Mouse (Mus musculus) kidney, adult 2 months (tissue): ENCODE measurements around the gene Frem1. TPM values are rescaled to one million over a fixed set of nuclear protein-coding genes. Genes with fewer than 3 reads are reported as not detected.

Experiments
- DNase-seq: peaks from one replicate; pipeline ENCODE4 v3.0.0; 2021
- H3K27ac ChIP-seq: fragments of 200-500 bp; 2 replicates; pipeline ENCODE4 v1.5.1; 2012; ENCODE audit warnings: low read depth, low read length, control low read depth, inconsistent platforms; ENCODE audit not compliant: insufficient read depth
- H3K27me3 ChIP-seq: fragments of 200-500 bp; replicated peaks from 2 replicates; pipeline ENCODE4 v1.6.1; 2012; ENCODE audit warnings: mild to moderate bottlenecking, moderate library complexity, low read length, inconsistent platforms; ENCODE audit not compliant: control insufficient read depth, insufficient read depth
- H3K36me3 ChIP-seq: fragments of 200-500 bp; 2 replicates; pipeline ENCODE4 v1.6.1; 2012; ENCODE audit warnings: mild to moderate bottlenecking, moderate library complexity, low read length, inconsistent platforms; ENCODE audit not compliant: control insufficient read depth, insufficient read depth
- H3K4me1 ChIP-seq: fragments of 200-500 bp; 2 replicates; pipeline ENCODE4 v1.6.1; 2011; ENCODE audit warnings: low read length; ENCODE audit not compliant: control insufficient read depth, insufficient read depth
- H3K4me3 ChIP-seq: fragments of 200-500 bp; 2 replicates; pipeline ENCODE4 v1.5.1; 2011; ENCODE audit warnings: mild to moderate bottlenecking, low read depth, low read length, control low read depth; ENCODE audit not compliant: insufficient read depth
- CTCF ChIP-seq: fragments of 200-500 bp; conservative IDR thresholded peaks from 2 replicates; pipeline ENCODE4 v1.5.1; 2011; ENCODE audit warnings: low read depth, mild to moderate bottlenecking, control low read depth, low read length, moderate library complexity, mixed read lengths; ENCODE audit not compliant: insufficient read depth, insufficient read length
- POLR2A ChIP-seq: fragments of 200-500 bp; IDR thresholded peaks from one replicate; pipeline ENCODE4 v1.6.1; 2011; ENCODE audit warnings: low read depth, low read length, control low read depth
- whole genome bisulfite sequencing: fragments of 180-500 bp; shearing (Covaris S2); methylation state at CpG from one replicate; pipeline ENCODE4 v1.1.7; 2018; 5-methylcytosine and 5-hydroxymethylcytosine counted together
- polyA plus RNA-seq: library from polyadenylated mRNA; depleted of rRNA; stranded (reverse); fragments of >200 nt; gene quantifications from 2 replicates; pipeline ENCODE4 v1.2.3, GENCODE M21; 2012; rRNA removed

The Frem1 gene
- polyA plus RNA-seq, 1 experiment, result 4.6 TPM

DNA sequence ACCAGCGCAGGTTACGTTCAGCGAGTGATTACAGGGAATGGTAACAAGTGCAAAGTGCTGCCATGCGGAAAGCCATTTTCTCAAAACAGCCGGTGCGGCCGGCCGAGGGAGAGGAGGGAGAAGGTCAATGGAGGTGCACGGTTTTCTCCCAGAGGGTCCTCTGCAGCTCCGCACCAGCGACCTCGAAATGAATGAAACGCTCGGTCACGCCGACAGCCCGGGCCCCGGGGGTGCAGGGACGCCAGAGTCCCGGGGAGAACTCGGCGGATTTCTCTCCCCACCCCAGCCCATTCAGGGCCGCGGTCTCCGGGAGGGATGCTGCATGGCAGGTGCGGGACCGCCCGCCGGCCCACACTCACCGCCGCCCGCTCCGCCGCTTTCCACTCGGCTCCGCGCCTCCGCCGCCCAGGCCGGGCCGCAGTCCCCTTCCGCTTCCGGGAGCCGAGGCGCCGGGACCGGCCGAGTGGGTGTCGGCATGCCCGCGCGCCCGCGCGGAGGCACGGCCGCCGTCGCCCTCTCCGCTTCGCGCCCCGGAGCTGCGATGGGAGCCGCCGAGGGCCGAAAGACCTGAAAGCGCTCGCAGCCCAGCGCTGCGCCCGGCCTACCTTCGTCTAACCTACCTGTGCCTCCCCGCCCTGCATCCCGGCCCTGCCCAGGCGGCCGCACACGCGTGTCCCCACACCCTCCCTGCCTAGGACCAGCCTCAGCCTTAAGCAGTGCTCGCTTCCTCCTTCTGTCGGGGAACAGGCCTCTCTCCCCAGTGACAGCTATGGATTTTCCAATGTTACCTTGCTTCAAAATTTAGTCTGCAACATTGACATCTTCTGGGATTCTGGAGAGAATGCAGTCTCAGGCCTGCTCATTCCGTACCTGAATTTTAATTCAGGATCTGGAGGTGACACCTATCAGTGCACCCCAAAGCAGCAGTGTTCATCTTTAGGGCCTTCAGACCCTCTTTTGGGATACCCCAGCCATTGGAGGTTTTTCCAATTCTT is 192.7 kb downstream of the Frem1 start, which contains the start of gene Zdhhc21:
Gene Zdhhc21 (minus strand): TSS at position 828 of the 995 bp plus-strand sequence.
- TF ChIP-seq POLR2A (no peak), CTCF (no peak)
- Histone ChIP-seq H3K4me1 (peaks cover 3% of the 10 kb centered on the region; the same call in 1 of the 2 replicates), H3K27me3 (no peaks in the 10 kb centered on the region; the same call in 1 of the 2 replicates), H3K4me3 (peak within 1 kb of the TSS; percentile 70), H3K36me3 (no peaks in the 10 kb centered on the region), H3K27ac (peak within 1 kb of the TSS; percentile 37)
- peak; percentile 88 for DNase-seq
- WGBS, result 1% methylated on average over 81 of the region's 82 CpGs

DNA sequence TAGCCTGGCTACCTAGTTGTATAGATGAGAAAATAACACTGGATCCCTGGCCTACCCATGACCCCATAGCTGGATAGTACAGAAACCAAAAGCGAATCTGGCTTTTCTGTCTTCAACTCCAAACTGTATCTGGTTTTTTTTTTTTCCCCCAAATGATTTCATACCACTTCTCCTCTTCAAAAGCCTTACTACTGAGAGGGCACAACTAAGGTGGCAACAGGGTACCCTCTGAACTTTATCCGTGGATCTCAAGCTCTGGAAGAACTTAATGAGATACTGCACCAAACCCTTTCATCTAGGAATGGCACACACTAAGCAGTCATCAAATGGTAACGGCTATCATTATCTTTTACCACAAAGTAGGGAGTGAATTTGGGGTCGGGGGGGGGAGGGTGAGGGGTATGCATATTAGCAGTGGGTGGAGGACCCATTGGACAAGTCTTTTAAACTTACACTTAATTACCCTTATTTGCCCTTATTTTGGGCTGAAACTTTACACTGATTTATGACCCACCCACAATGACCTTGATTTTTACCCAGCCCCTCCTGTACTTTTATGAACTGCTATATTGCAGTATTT is 193.6 kb downstream of the Frem1 start:
- Histone ChIP-seq H3K4me3 (peak overlapping the region; percentile 70), H3K4me1 (peaks cover 3% of the 10 kb centered on the region; the same call in 1 of the 2 replicates), H3K27ac (no peak overlapping the region), H3K27me3 (no peaks in the 10 kb centered on the region), H3K36me3 (no peaks in the 10 kb centered on the region)
- WGBS, result 26% methylated on average over 4 of the region's 4 CpGs
- DNase-seq, result no peak
- no peak for TF ChIP-seq POLR2A
- TF ChIP-seq CTCF, result no peak

DNA sequence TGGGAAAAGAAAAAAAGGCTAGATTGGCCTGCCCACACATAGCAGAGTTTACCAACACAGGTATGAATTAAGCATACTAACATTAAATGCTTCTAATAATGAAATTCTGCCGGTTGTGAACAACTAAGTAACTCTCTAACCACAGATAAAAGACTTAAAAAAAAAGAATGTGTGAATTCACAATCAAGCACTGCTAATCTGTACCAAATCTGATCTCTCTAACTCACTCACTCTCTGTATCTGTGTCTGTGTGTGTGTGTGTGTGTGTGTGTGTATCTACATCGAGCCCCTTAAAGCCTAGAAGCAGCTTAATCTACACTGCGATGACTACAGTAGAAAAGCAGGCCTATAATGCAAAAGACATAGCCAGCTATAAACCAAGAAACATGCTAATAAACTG is 195.2 kb downstream of the Frem1 start:
- H3K36me3 ChIP-seq, result no peaks in the 10 kb centered on the region
- no peak overlapping the region for H3K27ac ChIP-seq
- no peak for DNase-seq
- 86% methylated on average over 3 of the region's 3 CpGs for WGBS
- no peak overlapping the region for H3K4me3 ChIP-seq
- peaks cover 3% of the 10 kb centered on the region; the same call in 1 of the 2 replicates for H3K4me1 ChIP-seq
- H3K27me3 ChIP-seq, result no peaks in the 10 kb centered on the region
- TF ChIP-seq CTCF, result no peak
- no peak for TF ChIP-seq POLR2A

DNA sequence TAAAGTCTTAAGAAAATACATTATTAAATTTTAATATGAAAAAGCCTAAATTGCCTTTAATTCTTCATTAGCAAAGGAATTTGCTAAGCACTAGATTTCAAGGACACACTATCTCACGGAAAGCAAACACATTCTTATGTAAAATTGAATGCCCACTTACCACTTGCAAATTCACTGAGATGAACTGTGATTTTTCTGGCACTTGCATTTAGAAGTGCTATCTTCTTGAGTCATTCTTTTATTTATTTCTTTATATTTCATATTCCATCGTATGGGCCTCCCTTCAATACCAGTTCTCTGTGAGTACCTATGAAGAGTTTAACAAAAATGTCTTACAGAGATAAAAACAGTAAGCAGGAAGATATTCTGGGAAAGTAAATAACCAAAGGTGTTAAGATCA is 198.3 kb downstream of the Frem1 start:
- H3K4me1 ChIP-seq, result peaks cover 2% of the 10 kb centered on the region; the same call in 1 of the 2 replicates
- H3K36me3 ChIP-seq, result no peaks in the 10 kb centered on the region
- no peak overlapping the region for H3K4me3 ChIP-seq
- no peaks in the 10 kb centered on the region for H3K27me3 ChIP-seq
- TF ChIP-seq CTCF (no peak), POLR2A (no peak)
- no peak for DNase-seq
- WGBS, result 81% methylated on average over 2 of the region's 2 CpGs
- H3K27ac ChIP-seq, result no peak overlapping the region

DNA sequence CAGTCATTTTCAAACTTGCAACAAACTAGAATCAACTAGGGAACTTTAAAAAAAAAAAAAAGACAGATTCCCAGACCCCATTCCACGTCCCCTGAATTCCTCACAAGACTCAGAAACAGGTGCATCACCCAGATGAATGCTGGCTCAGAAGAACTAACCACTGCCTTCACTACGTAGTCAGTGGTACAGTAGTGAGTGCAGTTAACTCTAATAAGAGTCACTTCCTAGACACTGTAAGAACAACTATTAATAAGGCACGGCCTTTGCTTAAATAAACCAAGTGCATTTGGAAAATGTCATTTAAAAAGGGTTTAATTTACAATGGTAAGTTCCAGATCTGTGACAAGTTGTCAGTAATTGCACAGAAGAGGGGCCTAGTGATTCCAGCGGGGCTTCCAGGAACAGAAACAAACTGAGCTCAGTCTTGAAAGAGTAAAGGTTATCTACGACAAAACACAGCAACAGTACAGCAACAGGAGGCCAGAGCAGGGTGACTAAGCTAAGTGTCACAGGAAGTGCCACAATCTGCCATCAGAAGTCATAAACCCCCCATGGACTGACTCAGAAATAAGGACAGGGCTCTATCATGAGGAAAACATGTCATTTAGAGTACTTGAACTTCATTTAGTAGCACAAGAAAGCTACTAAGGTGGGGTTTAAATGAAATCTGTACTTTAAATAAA is 203.4 kb downstream of the Frem1 start:
- peak; percentile 16 for DNase-seq
- Histone ChIP-seq H3K4me1 (peaks cover 3% of the 10 kb centered on the region; the same call in 1 of the 2 replicates), H3K27me3 (no peaks in the 10 kb centered on the region), H3K4me3 (no peak overlapping the region), H3K27ac (no peak overlapping the region), H3K36me3 (no peaks in the 10 kb centered on the region; the same call in 1 of the 2 replicates)
- TF ChIP-seq CTCF (no peak), POLR2A (no peak)
- 66% methylated on average over 5 of the region's 5 CpGs for whole genome bisulfite sequencing

Other genes starting within 250 kb of the Frem1 start
- gene Zdhhc21, start 192.4 kb downstream of the Frem1 start, polyA plus RNA-seq, result 3.4 and 3.6 TPM in 2 replicates
- gene Cer1, start 167.2 kb downstream of the Frem1 start, polyA plus RNA-seq, result not detected in 2 replicates